Mouse (Mus musculus) MEL (cell line): ENCODE results near the gene Ngp.

Source experiments
- CTCF ChIP-seq, 3 experiments: IDR thresholded peaks in 2 of 3; conservative IDR thresholded peaks in 1 of 3; 2 replicates each; pipeline ENCODE4 v1.5.1; 2011 to 2012; ENCODE audit warnings: low read length in 3 of 3, low read depth in 2 of 3, mild to moderate bottlenecking in 2 of 3, improper control_type of control experiment in 1 of 3, inconsistent platforms in 1 of 3, mixed read lengths in 1 of 3, moderate library complexity in 1 of 3; ENCODE audit not compliant: control insufficient read depth in 1 of 3, insufficient read depth in 1 of 3, poor library complexity in 1 of 3, severe bottlenecking in 1 of 3
- GABPA ChIP-seq: IDR thresholded peaks from 2 replicates; pipeline ENCODE4 v1.6.1; 2012; ENCODE audit warnings: low read depth, mild to moderate bottlenecking, inconsistent platforms, low read length, improper control_type of control experiment, moderate library complexity
- GATA1 ChIP-seq: IDR thresholded peaks from 2 replicates; pipeline ENCODE4 v1.6.1; 2011; ENCODE audit warnings: low read depth, low read length, improper control_type of control experiment
- HCFC1 ChIP-seq: IDR thresholded peaks from 2 replicates; pipeline ENCODE4 v1.6.1; 2012; ENCODE audit warnings: low read depth, mild to moderate bottlenecking, inconsistent platforms, low read length, improper control_type of control experiment, moderate library complexity
- JUND ChIP-seq: IDR thresholded peaks from 2 replicates; pipeline ENCODE4 v1.6.1; 2011; ENCODE audit warnings: low read depth, mild to moderate bottlenecking, improper control_type of control experiment, low read length
- MAFK ChIP-seq: IDR thresholded peaks from 2 replicates; pipeline ENCODE4 v1.6.1; 2011; ENCODE audit warnings: low read depth, mild to moderate bottlenecking, low read length, improper control_type of control experiment, borderline replicate concordance
- MAX ChIP-seq: IDR thresholded peaks from 2 replicates; pipeline ENCODE4 v1.6.1; 2011; ENCODE audit warnings: low read length, improper control_type of control experiment
- NELFE ChIP-seq: IDR thresholded peaks from 2 replicates; pipeline ENCODE4 v1.6.1; 2011; ENCODE audit warnings: low read depth, low read length, improper control_type of control experiment
- POLR2A ChIP-seq, 2 experiments: IDR thresholded peaks; 2 replicates each; pipeline ENCODE4 v1.6.1; 2011 to 2012; ENCODE audit warnings: low read length in 2 of 2, mild to moderate bottlenecking in 2 of 2, control low read depth in 1 of 2, improper control_type of control experiment in 1 of 2, low read depth in 1 of 2, moderate library complexity in 1 of 2; ENCODE audit not compliant: control insufficient read depth in 1 of 2, insufficient read depth in 1 of 2, poor library complexity in 1 of 2
- RAD21 ChIP-seq: IDR thresholded peaks from 2 replicates; pipeline ENCODE4 v1.6.1; 2011; ENCODE audit warnings: mild to moderate bottlenecking, low read depth, low read length, improper control_type of control experiment
- RCOR1 ChIP-seq: IDR thresholded peaks from 2 replicates; pipeline ENCODE4 v1.6.1; 2012; ENCODE audit warnings: low read depth, mild to moderate bottlenecking, inconsistent platforms, low read length, improper control_type of control experiment
- SMC3 ChIP-seq: IDR thresholded peaks from 2 replicates; pipeline ENCODE4 v1.6.1; 2011; ENCODE audit warnings: low read depth, low read length, improper control_type of control experiment
- USF1 ChIP-seq: IDR thresholded peaks from 2 replicates; pipeline ENCODE4 v1.6.1; 2014; ENCODE audit warnings: low read depth, mild to moderate bottlenecking, inconsistent platforms, low read length, improper control_type of control experiment, moderate library complexity
- ZKSCAN1 ChIP-seq: IDR thresholded peaks from 2 replicates; pipeline ENCODE4 v1.6.1; 2012; ENCODE audit warnings: low read depth, mild to moderate bottlenecking, inconsistent platforms, low read length, improper control_type of control experiment, moderate library complexity

DNA sequence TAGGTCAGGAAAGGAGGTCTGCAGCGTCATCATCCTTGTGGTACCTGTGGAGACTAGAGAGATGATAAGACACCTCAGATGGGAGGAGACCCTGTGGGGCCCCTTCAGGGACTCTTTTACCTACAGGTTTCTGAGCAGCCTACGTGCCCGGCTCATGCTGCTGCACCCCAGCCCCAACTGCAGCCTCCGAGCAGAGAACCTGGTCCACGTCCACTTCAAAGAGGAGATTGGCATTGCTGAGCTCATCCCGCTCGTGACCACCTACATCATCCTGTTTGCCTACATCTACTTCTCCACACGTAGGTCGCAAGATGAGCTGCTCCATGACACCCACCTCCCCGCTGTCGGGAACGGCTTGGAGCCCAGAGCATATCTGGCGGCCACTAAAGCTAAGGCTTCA lies 45.7 kb upstream of the Ngp start:
- TF ChIP-seq RAD21 (no peak), NELFE (no peak), GATA1 (no peak), POLR2A (IDR thresholded peaks at IDR 0.05; ENCODE audit: control insufficient read depth in 1 of 2, insufficient read depth in 1 of 2, low read depth in 1 of 2, low read length in 2 of 2, poor library complexity in 1 of 2) (no peak), JUND (no peak), ZKSCAN1 (no peak), MAX (no peak), CTCF (IDR thresholded peaks at IDR 0.05 in 2 of 3, conservative IDR thresholded peaks at IDR 0.05 in 1 of 3; ENCODE audit: control insufficient read depth in 1 of 3, insufficient read depth in 1 of 3, low read depth in 2 of 3, low read length in 3 of 3, poor library complexity in 1 of 3, severe bottlenecking in 1 of 3) (no peak), SMC3 (no peak), HCFC1 (no peak), USF1 (no peak), RCOR1 (no peak), GABPA (no peak), MAFK (no peak)
